Mouse (Mus musculus) T-helper 1 cell (primary cell): ENCODE measurements around the gene Gm8165.

Source experiments
- in situ Hi-C: fragments of 300-600 bp; cut with MboI, MseI; formaldehyde crosslinking; loops from one replicate; pipeline ENCODE4 v1.15.1; 2025; ENCODE audit warnings: high pct_unique_total_duplicates

The Gm8165 gene

DNA sequence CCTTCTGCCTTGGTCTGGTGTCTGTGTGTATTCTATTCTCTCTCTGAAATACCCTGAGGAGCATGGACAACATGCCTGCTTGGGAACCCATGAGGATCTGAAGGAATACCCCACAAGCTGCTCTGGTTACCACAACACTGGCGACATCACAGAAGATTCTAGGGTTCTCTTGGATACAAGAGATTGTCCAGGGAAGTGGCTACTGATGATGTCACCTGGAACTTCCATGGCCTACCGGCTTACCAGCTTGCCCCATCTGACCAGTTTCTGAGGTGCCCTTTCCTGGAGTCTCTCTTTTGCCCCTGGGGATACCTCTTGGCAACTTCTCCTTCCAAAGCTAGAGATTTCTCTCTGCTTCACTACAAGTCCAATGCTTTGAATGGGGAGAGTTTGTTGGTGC is at the start of gene Gm8165:
TSS of gene Gm8165 (minus strand) at position 101 of the 400 bp plus-strand sequence.
- in situ Hi-C loops, result loop anchor here (25.0 kb wide), 2 partner anchors 1065 to 1415 kb away; partner anchors contain the start of gene Gm17026

DNA sequence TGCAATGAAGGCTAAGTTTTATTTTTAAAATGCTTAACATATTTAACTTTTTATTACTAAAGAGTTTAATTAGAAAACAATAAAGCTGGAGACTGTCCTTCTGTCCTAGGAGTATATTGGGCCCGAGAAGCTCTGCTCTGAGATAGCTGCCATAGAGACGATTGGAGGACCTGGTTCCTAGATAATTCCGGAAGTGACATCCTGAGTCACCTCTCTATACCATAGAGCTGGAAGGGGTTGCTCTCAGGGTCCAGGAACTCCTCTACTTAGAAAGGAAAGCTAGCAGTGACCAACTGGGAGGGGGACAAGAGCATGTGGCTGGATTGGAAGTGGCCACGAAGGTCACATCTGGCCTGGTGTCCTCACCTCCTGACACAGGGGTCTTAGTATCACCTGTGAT is 20.6 kb upstream of the Gm8165 start, which contains the start of gene Gm7324:
TSS of gene Gm7324 (plus strand) at position 208 of the 400 bp plus-strand sequence.
- in situ Hi-C loops, result loop anchor here (25.0 kb wide), 2 partner anchors 1085 to 1435 kb away; partner anchors contain the start of gene Gm17026
